Mouse (Mus musculus) kidney, adult 2 months (tissue): Measurements from ENCODE around the gene Mettl14.

Source experiments
- CTCF ChIP-seq: fragments of 200-500 bp; conservative IDR thresholded peaks from 2 replicates; pipeline ENCODE4 v1.5.1; 2011; ENCODE audit warnings: low read depth, mild to moderate bottlenecking, control low read depth, low read length, moderate library complexity, mixed read lengths; ENCODE audit not compliant: insufficient read depth, insufficient read length
- POLR2A ChIP-seq: fragments of 200-500 bp; IDR thresholded peaks from one replicate; pipeline ENCODE4 v1.6.1; 2011; ENCODE audit warnings: low read depth, low read length, control low read depth

DNA sequence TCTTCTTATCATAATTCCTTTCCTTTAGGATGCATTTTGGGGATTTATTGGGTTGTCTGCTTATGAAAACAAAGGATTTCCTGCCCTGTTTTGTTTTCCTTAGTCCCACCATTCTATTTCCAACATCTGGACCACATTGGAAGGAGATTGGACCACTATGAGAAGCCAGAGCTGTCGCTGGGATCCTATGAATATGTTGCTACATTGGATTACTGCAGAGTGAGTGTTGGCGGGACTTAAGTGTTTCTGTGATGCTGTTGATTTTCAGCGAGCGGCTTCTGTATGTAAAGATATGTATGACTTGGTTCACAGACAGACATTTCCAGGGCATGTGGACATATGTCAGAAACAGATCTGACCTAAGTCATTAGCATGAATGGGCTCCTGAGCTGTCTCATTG, 55.7 kb downstream of the Mettl14 start:
- TF ChIP-seq POLR2A (no peak), CTCF (no peak)
